Mouse (Mus musculus) adipose tissue, adult 10 weeks (tissue): ENCODE data around the gene Gpx7. TPM values are rescaled to one million over a fixed set of nuclear protein-coding genes. Genes with fewer than 3 reads are reported as not detected.

Experiments
- polyA plus RNA-seq: library from polyadenylated mRNA; stranded (reverse); fragments of 350-450 nt; fragmentation: Illumina TruSeq; extraction: RNeasy Lipid Tissue Mini Kit (QIAGEN cat#74804); gene quantifications from one replicate; pipeline ENCODE4 v1.2.3, GENCODE M21; 2014; ENCODE audit warnings: low read depth, low replicate concordance

The Gpx7 gene
- 22.2 TPM for polyA plus RNA-seq

GRCm38 (mm10) chr4:108406861-108407401 is at the start of gene Gpx7:
Gene Gpx7, minus strand, starts transcription at chr4:108406961.

GRCm38 (mm10) chr4:108383183-108383714 is 23.5 kb downstream of the Gpx7 start, which contains the start of gene Shisal2a:
Gene Shisal2a, minus strand, starts transcription at chr4:108383349.

Other genes with a start within 250 kb of the Gpx7 start
- 222 TPM for gene Echdc2, start 241.5 kb downstream of the Gpx7 start, polyA plus RNA-seq
- gene Zyg11a, start 188.9 kb downstream of the Gpx7 start, polyA plus RNA-seq = 3.4 TPM
- gene Zyg11b, start 105.9 kb downstream of the Gpx7 start, polyA plus RNA-seq = 17.2 TPM
- 10.4 TPM for gene Coa7, start 78.8 kb downstream of the Gpx7 start, polyA plus RNA-seq
- gene Shisal2a, start 23.6 kb downstream of the Gpx7 start, polyA plus RNA-seq = 1.1 TPM
- gene Tut4, start 52.5 kb upstream of the Gpx7 start, polyA plus RNA-seq = 35.2 TPM
- gene Prpf38a, start 172.4 kb upstream of the Gpx7 start, polyA plus RNA-seq = 28.8 TPM
- gene Orc1, start 172.5 kb upstream of the Gpx7 start, polyA plus RNA-seq = 0.52 TPM
- 39.2 TPM for gene Cc2d1b, start 213.0 kb upstream of the Gpx7 start, polyA plus RNA-seq